Mouse (Mus musculus): ENCODE measurements at regions not wholly inside any gene's neighbourhood (a gene's known extent, or its start where the extent isn't known, plus 50 kb on each side); places are given as distances from the start of the nearest gene placed in this dataset.

DNA sequence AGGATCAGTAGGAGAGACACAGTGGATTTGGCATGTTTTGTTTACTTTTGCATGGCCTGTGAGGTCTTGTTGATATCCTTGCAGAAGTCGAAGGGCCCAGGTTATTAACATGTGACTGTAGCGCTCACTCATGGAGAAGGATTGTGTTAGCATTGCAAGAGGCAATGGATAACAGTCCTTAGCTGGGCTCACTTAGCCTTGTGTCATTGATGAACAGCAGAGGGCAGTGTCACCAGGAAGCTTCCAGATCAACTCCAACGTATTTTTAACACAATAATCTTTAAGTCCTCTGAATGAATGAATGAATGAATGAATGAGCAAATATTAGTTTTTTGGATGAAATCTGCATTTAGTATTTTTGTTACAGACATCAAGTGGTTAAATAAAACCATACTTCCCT, 133.2 kb upstream of the Car8 start:
- no peak overlapping the region for H3K4me2 ChIP-seq (replicated peaks)
- no peaks in the 10 kb centered on the region for H3K27me3 ChIP-seq
- H3K4me1 ChIP-seq: no peaks in the 10 kb centered on the region
- no peaks in the 10 kb centered on the region for H3K36me3 ChIP-seq
- 70% methylated on average over 3 of the region's 3 CpGs for WGBS
- no peaks in the 10 kb centered on the region for H3K9me3 ChIP-seq (replicated peaks)
- H3K27ac ChIP-seq (replicated peaks): no peak overlapping the region
- no peak overlapping the region for H3K9ac ChIP-seq
- ATAC-seq (ENCODE audit: insufficient number of reproducible peaks, low FRiP score, low TSS enrichment, low read depth): no peak
- no peak overlapping the region for H3K4me3 ChIP-seq (replicated peaks)

DNA sequence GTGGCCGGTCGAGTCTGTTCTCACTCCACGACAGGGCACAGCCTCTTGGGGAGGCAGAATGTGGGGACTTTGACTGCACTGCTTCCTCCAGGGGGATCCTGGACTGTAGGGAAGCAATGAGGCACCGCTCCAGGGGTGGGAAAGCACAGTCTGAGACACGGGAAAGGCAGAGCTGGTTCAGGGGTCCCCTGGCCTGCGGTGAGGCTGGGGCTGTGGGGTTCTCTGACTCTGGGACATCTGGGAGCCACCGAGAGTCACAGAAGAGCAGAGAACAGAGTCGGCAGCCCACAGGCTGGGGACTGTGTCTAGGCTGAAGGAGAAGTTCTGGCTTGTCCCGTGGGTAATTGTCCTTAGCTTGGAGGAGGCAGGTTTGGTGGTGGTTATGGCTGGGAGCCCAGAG, 131.9 kb upstream of the Car8 start:
- Histone ChIP-seq H3K36me3 (no peaks in the 10 kb centered on the region), H3K4me1 (no peaks in the 10 kb centered on the region), H3K9ac (no peak overlapping the region), H3K4me2 (replicated peaks) (no peak overlapping the region), H3K4me3 (replicated peaks) (no peak overlapping the region), H3K27ac (replicated peaks) (no peak overlapping the region), H3K9me3 (replicated peaks) (no peaks in the 10 kb centered on the region), H3K27me3 (no peaks in the 10 kb centered on the region)
- no peak for ATAC-seq (ENCODE audit: insufficient number of reproducible peaks, low FRiP score, low TSS enrichment, low read depth)
- 70% methylated on average over 9 of the region's 9 CpGs for WGBS

DNA sequence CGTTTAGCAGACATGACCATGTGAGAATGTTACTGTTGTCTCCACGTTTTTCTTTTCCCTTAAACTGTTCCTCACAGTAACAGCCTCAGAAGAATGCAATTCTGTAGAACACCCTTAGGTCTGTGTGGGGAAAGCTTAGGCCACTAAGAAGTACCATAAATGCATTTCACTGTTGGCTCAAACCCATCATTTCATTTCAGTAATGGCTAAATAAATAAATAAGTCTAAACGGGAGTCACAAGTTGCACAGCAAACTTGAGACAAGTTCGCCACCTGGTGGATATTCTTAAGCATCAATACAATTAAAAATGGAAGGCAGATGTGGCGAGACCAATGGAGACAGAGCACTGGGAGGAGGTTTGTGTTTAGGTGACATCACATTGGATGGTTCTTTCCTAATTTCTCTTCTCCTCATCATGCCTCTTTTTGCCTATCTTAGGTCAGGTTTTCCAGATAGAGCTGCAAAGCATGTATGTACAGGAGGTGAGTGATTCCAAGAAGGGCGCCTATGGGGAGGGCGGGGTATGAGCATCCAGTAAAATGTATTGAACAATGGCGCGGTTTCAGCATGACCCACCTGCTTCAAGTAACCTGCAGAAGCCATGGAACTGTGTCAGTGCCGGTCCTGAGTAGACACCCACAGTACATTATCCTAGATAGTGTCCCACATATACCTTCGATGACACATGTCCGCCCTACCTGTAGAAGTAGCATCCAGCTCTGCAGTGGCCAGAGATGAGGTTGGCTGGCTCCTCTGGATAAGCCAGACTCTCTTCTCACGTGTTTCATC, 128.8 kb upstream of the Car8 start:
- 58% methylated on average over 13 of the region's 13 CpGs for WGBS
- H3K27me3 ChIP-seq: no peaks in the 10 kb centered on the region
- H3K27ac ChIP-seq (replicated peaks): no peak overlapping the region
- no peaks in the 10 kb centered on the region for H3K9me3 ChIP-seq (replicated peaks)
- ATAC-seq (ENCODE audit: insufficient number of reproducible peaks, low FRiP score, low TSS enrichment, low read depth): no peak; the same call in 1 of the 2 replicates
- no peak overlapping the region for H3K4me3 ChIP-seq (replicated peaks)
- H3K4me1 ChIP-seq: no peaks in the 10 kb centered on the region
- no peak overlapping the region for H3K9ac ChIP-seq
- H3K4me2 ChIP-seq (replicated peaks): no peak overlapping the region
- H3K36me3 ChIP-seq: no peaks in the 10 kb centered on the region

DNA sequence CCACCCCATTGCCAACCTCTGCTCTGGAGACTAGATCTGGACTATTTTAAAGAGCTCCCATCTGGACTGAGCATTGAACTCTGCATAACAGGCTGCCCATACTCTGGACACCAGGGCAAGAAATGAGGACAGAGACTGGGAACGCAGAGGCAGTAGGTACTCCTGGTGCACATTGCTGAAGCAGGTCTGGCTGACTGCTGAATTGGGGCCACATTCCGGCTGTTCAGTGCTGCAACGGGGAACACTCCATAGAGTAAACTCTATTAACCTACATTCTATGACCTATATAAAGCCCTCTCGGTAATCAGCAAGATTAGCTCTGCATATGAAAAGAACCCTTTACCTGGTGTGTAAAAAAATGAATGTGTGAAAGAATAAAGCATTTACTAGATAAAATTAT, 128.1 kb upstream of the Car8 start:
- Histone ChIP-seq H3K36me3 (no peaks in the 10 kb centered on the region), H3K9ac (no peak overlapping the region), H3K4me1 (no peaks in the 10 kb centered on the region), H3K9me3 (replicated peaks) (no peaks in the 10 kb centered on the region), H3K4me2 (replicated peaks) (no peak overlapping the region), H3K27ac (replicated peaks) (no peak overlapping the region), H3K4me3 (replicated peaks) (no peak overlapping the region), H3K27me3 (no peaks in the 10 kb centered on the region)
- no peak for ATAC-seq (ENCODE audit: insufficient number of reproducible peaks, low FRiP score, low TSS enrichment, low read depth)
- 61% methylated on average over 4 of the region's 4 CpGs for WGBS

DNA sequence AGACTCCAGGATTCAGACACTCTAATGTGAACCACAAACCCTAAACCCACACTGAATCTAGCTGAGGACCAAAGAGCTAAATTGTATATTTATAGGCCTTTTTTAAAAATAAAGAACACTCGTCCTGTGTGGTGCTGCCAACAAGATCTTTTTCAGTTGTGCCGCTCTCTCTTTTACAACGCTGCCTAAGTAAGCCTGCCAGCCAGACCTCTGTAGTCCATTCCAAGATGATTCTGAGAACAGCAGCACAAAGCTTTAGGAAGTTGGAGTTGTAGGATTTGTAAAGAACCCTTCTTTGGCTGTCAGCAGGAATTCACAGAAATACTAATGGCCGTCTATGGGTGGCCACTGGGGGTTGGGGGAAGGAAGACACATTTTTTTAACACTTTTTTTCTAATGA, 123.6 kb upstream of the Car8 start:
- 44% methylated on average over 4 of the region's 4 CpGs for WGBS
- Histone ChIP-seq H3K36me3 (no peaks in the 10 kb centered on the region), H3K27me3 (no peaks in the 10 kb centered on the region), H3K4me3 (replicated peaks) (no peak overlapping the region), H3K9me3 (replicated peaks) (no peaks in the 10 kb centered on the region), H3K9ac (no peak overlapping the region), H3K27ac (replicated peaks) (no peak overlapping the region), H3K4me1 (no peaks in the 10 kb centered on the region), H3K4me2 (replicated peaks) (no peak overlapping the region)
- ATAC-seq (ENCODE audit: insufficient number of reproducible peaks, low FRiP score, low TSS enrichment, low read depth): no peak

DNA sequence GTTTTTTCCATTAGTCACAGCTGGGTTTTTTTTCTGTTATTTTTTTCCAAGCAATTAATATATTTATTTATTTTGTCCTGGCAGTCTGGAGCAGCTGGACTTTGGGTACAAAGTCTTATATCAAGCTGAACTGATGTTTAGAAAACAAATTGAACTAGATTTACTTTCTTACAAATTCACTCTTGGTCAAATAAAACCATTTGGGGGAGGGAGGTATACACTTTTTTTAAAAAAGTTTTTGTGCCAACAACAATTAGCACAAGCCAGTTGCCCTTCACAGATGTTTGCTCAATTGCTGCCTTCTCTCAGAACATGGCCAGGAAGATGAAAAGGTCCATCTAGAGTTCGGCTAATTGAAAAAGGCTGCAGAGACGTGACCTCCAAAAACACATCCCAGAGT, 123.1 kb upstream of the Car8 start:
- no peak for ATAC-seq (ENCODE audit: insufficient number of reproducible peaks, low FRiP score, low TSS enrichment, low read depth)
- 19% methylated on average over 2 of the region's 2 CpGs for WGBS
- H3K4me1 ChIP-seq: no peaks in the 10 kb centered on the region
- no peaks in the 10 kb centered on the region for H3K36me3 ChIP-seq
- no peak overlapping the region for H3K9ac ChIP-seq
- H3K9me3 ChIP-seq (replicated peaks): no peaks in the 10 kb centered on the region
- H3K27me3 ChIP-seq: no peaks in the 10 kb centered on the region
- no peak overlapping the region for H3K27ac ChIP-seq (replicated peaks)
- H3K4me2 ChIP-seq (replicated peaks): no peak overlapping the region
- no peak overlapping the region for H3K4me3 ChIP-seq (replicated peaks)

DNA sequence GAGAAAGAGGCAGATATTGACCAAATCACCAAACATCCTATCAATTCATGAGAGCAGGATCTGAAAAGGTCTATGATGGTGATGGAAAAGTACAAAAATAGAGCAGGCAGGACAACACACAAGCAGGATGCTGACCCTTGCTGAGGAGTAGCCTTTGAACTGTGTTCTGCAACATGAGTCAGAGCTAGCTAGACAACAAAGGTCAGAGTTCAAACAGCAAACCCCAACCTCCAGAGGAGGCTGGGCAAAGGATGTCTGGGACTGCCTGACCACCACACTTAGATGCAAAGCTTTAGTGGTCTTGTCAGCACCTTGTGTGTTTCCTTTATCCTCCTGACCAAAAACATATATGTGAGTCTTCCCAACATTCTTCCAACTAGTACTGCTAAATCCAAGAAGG, 122.5 kb upstream of the Car8 start:
- no peaks in the 10 kb centered on the region for H3K4me1 ChIP-seq
- H3K4me2 ChIP-seq (replicated peaks): no peak overlapping the region
- H3K9ac ChIP-seq: no peak overlapping the region
- H3K27me3 ChIP-seq: no peaks in the 10 kb centered on the region
- no peak for ATAC-seq (ENCODE audit: insufficient number of reproducible peaks, low FRiP score, low TSS enrichment, low read depth)
- no peaks in the 10 kb centered on the region for H3K36me3 ChIP-seq
- H3K9me3 ChIP-seq (replicated peaks): no peaks in the 10 kb centered on the region
- no peak overlapping the region for H3K27ac ChIP-seq (replicated peaks)
- no peak overlapping the region for H3K4me3 ChIP-seq (replicated peaks)

DNA sequence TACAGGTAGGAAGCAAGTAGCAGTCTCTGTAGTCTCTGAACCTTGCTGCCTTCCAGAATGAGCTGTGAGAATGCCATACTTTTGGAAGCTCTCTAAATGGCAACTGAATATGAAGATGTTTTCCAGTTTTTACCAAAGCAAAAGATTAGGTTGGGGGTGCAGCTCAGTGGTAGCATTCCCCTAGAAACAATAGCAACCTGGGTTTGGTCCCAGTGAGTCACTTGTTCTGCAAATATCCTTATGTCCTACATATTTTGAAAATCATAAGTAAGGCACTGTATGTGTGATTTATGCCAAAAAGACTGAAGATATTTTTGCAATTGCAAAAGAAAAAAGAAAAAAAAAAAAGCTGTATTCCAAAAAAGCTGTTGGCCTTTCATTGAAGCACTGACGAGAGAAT, 118.6 kb upstream of the Car8 start:
- WGBS: 85% methylated on average over 1 of the region's 1 CpGs
- no peak overlapping the region for H3K4me2 ChIP-seq (replicated peaks)
- H3K4me3 ChIP-seq (replicated peaks): no peak overlapping the region
- no peaks in the 10 kb centered on the region for H3K4me1 ChIP-seq
- no peak overlapping the region for H3K27ac ChIP-seq (replicated peaks)
- no peak overlapping the region for H3K9ac ChIP-seq
- ATAC-seq (ENCODE audit: insufficient number of reproducible peaks, low FRiP score, low TSS enrichment, low read depth): no peak
- no peaks in the 10 kb centered on the region for H3K36me3 ChIP-seq
- no peaks in the 10 kb centered on the region for H3K27me3 ChIP-seq
- H3K9me3 ChIP-seq (replicated peaks): no peaks in the 10 kb centered on the region

DNA sequence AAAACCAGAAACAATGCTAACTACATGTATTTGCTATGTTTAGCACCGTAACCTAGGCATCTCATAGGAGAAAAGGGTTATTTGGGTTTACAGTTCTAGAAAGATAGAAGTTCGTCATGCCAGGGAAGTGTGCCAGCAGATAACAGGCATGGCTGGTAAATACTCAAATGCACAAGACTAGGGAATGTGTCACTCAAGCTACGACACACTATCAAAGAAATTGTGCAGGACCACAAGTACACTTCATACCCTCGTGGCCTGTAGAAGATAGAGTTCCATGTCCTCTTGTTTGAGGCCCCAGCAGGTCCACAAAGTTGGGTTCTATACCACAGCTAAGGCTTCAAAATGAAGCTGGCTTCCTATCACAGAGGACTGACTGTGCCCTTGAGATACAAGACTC, 103.1 kb upstream of the Car8 start:
- no peak for ATAC-seq (ENCODE audit: insufficient number of reproducible peaks, low FRiP score, low TSS enrichment, low read depth)
- Histone ChIP-seq H3K9me3 (replicated peaks) (no peaks in the 10 kb centered on the region), H3K27me3 (no peaks in the 10 kb centered on the region), H3K36me3 (no peaks in the 10 kb centered on the region), H3K9ac (no peak overlapping the region), H3K4me3 (replicated peaks) (no peak overlapping the region), H3K4me2 (replicated peaks) (no peak overlapping the region), H3K27ac (replicated peaks) (no peak overlapping the region), H3K4me1 (no peaks in the 10 kb centered on the region)
- WGBS: 83% methylated on average over 4 of the region's 4 CpGs

DNA sequence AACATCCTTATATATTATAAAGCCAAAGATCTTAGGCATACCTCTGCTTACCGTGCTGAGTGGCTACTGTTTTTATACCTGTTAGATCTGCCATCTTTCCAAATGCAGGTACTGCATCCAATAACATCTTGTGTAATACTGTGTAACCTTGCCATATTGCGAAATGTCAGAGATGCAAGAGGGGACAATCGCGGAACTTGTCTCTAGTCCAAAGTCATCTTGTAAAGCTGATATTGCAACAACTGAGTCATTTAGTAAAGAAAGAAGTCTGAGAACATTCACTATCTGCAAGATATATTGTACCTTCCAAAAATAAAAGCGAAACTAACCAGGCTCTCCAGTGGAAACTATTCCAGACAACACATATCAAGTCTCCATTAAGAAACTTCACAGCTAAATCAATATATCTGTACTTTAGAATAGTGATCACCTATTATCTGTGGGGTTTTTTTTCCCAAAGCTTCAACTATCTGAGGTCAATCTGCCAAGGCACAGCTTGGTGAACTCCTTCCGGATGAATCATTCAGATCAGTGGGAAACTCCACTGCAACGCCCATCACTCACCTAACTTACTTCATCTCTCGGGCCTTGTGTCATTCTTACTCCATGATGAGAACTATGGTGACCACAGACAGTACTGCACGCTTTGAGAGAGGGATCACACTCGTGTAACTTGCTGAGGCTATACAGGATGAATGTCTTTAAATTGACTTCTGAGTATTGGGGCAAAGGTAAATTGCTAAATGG, 70.6 kb upstream of the Car8 start:
- Histone ChIP-seq H3K4me1 (no peaks in the 10 kb centered on the region), H3K27ac (replicated peaks) (no peak overlapping the region), H3K4me2 (replicated peaks) (no peak overlapping the region), H3K36me3 (no peaks in the 10 kb centered on the region), H3K27me3 (no peaks in the 10 kb centered on the region), H3K9ac (no peak overlapping the region), H3K4me3 (replicated peaks) (no peak overlapping the region), H3K9me3 (replicated peaks) (no peaks in the 10 kb centered on the region)
- no peak for ATAC-seq (ENCODE audit: insufficient number of reproducible peaks, low FRiP score, low TSS enrichment, low read depth)
- 89% methylated on average over 10 of the region's 10 CpGs for WGBS

DNA sequence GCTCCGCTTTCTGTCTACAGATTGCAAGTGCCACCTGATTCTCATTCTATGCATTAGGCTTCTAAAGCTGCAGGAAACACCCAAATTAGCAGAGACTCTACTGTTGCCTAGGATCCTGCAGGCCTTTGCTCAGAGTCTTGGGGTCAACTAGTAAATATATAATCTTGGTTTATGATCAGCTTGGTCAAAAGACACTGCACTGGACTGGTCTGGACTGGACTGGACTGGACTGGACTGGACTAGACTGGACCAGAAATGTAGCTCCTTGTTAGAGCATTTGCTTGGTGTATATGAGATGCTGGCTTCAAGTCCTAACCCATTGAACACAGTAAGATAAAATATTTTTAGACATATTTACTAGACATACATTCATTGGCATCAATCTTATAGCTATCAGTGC, 53.7 kb upstream of the Car8 start:
- Histone ChIP-seq H3K9ac (no peak overlapping the region), H3K27ac (replicated peaks) (no peak overlapping the region), H3K4me1 (no peaks in the 10 kb centered on the region), H3K9me3 (replicated peaks) (no peaks in the 10 kb centered on the region), H3K4me3 (replicated peaks) (no peak overlapping the region), H3K4me2 (replicated peaks) (no peak overlapping the region), H3K36me3 (no peaks in the 10 kb centered on the region), H3K27me3 (no peaks in the 10 kb centered on the region)
- 79% methylated on average over 1 of the region's 1 CpGs for WGBS
- no peak for ATAC-seq (ENCODE audit: insufficient number of reproducible peaks, low FRiP score, low TSS enrichment, low read depth)

Measured in embryonic facial prominence, embryonic 15.5 days (tissue).